Mouse (Mus musculus): Measurements from ENCODE around the gene Luzp1.

Gene Luzp1

GRCm38 (mm10) chr4:136469371-136469903 lies at the start of gene Luzp1:
Gene Luzp1, plus strand, starts transcription at chr4:136469761.
- peak; percentile 88 for DNase-seq (ENCODE audit: low read depth, low spot score)

GRCm38 (mm10) chr4:136423224-136423623 lies 46.3 kb upstream of the Luzp1 start, which contains the start of gene Htr1d:
Gene Htr1d, plus strand, starts transcription at chr4:136423524.
- DNase-seq (ENCODE audit: low read depth, low spot score), result no peak

- DNase-seq (ENCODE audit: low read depth, low spot score), result no peak
These were observed 45.2 kb upstream of the Luzp1 start for GRCm38 (mm10) chr4:136424120-136424999.

GRCm38 (mm10) chr4:136425000-136425288 lies 44.6 kb upstream of the Luzp1 start:
- DNase-seq (ENCODE audit: low read depth, low spot score), result no peak

- no peak for DNase-seq (ENCODE audit: low read depth, low spot score)
These were observed 38.8 kb upstream of the Luzp1 start for GRCm38 (mm10) chr4:136430609-136431375.

- DNase-seq (ENCODE audit: low read depth, low spot score), result no peak
These were observed 38.2 kb upstream of the Luzp1 start for GRCm38 (mm10) chr4:136431376-136431693.

GRCm38 (mm10) chr4:136434029-136434428 lies 35.5 kb upstream of the Luzp1 start:
- DNase-seq (ENCODE audit: low read depth, low spot score), result no peak

- no peak for DNase-seq (ENCODE audit: low read depth, low spot score)
These were observed 30.5 kb upstream of the Luzp1 start for GRCm38 (mm10) chr4:136439106-136439505.

GRCm38 (mm10) chr4:136441354-136442043 lies 28.1 kb upstream of the Luzp1 start:
- peak; percentile 38 for DNase-seq (ENCODE audit: low read depth, low spot score)

- no peak for DNase-seq (ENCODE audit: low read depth, low spot score)
These were observed 25.0 kb upstream of the Luzp1 start for GRCm38 (mm10) chr4:136444561-136444960.

GRCm38 (mm10) chr4:136449795-136450194 lies 19.8 kb upstream of the Luzp1 start:
- DNase-seq (ENCODE audit: low read depth, low spot score), result no peak

- no peak for DNase-seq (ENCODE audit: low read depth, low spot score)
These were observed 19.3 kb upstream of the Luzp1 start for GRCm38 (mm10) chr4:136450271-136450670.

- DNase-seq (ENCODE audit: low read depth, low spot score), result no peak
These were observed 18.0 kb upstream of the Luzp1 start for GRCm38 (mm10) chr4:136451564-136451963.

GRCm38 (mm10) chr4:136452286-136452685 lies 17.3 kb upstream of the Luzp1 start:
- DNase-seq (ENCODE audit: low read depth, low spot score), result no peak

- DNase-seq (ENCODE audit: low read depth, low spot score), result no peak
These were observed 16.8 kb upstream of the Luzp1 start for GRCm38 (mm10) chr4:136452792-136453191.

GRCm38 (mm10) chr4:136454850-136455260 lies 14.7 kb upstream of the Luzp1 start:
- no peak for DNase-seq (ENCODE audit: low read depth, low spot score)

GRCm38 (mm10) chr4:136456516-136457218 lies 12.9 kb upstream of the Luzp1 start:
- no peak for DNase-seq (ENCODE audit: low read depth, low spot score)

GRCm38 (mm10) chr4:136458276-136458675 lies 11.3 kb upstream of the Luzp1 start:
- DNase-seq (ENCODE audit: low read depth, low spot score), result no peak

- no peak for DNase-seq (ENCODE audit: low read depth, low spot score)
These were observed 10.4 kb upstream of the Luzp1 start for GRCm38 (mm10) chr4:136459210-136459609.

GRCm38 (mm10) chr4:136461206-136461605 lies 8.4 kb upstream of the Luzp1 start:
- no peak for DNase-seq (ENCODE audit: low read depth, low spot score)

GRCm38 (mm10) chr4:136461761-136462085 lies 7.8 kb upstream of the Luzp1 start:
- no peak for DNase-seq (ENCODE audit: low read depth, low spot score)
